Mouse (Mus musculus) thymus, postnatal 25 days (tissue): ENCODE measurements at regions not wholly inside any gene's neighbourhood (a gene's known extent, or its start where the extent isn't known, plus 50 kb on each side); places are given as distances from the start of the nearest gene placed in this dataset.

Experiments
- DNase-seq: peaks from one replicate; pipeline ENCODE4 v3.0.0; 2022

GRCm38 (mm10) chr15:5414401-5414800 lies 170.4 kb upstream of the Ptger4 start:
- peak; percentile 16 for DNase-seq

- DNase-seq = no peak
Observed at GRCm38 (mm10) chr15:5416031-5416430, 172.0 kb upstream of the Ptger4 start.

GRCm38 (mm10) chr15:5426641-5427040 lies 182.7 kb upstream of the Ptger4 start:
- no peak for DNase-seq

GRCm38 (mm10) chr15:5427319-5428048 lies 183.5 kb upstream of the Ptger4 start:
- no peak for DNase-seq

GRCm38 (mm10) chr15:5432018-5432417 lies 188.0 kb upstream of the Ptger4 start:
- no peak for DNase-seq

- no peak for DNase-seq
Observed at GRCm38 (mm10) chr15:5437020-5437419, 193.0 kb upstream of the Ptger4 start.

GRCm38 (mm10) chr15:5446040-5446755 lies 202.2 kb upstream of the Ptger4 start:
- no peak for DNase-seq

- no peak for DNase-seq
Observed at GRCm38 (mm10) chr15:5446756-5447314, 202.8 kb upstream of the Ptger4 start.

GRCm38 (mm10) chr15:5447707-5448496 lies 203.9 kb upstream of the Ptger4 start:
- DNase-seq = no peak

- no peak for DNase-seq
Observed at GRCm38 (mm10) chr15:5459083-5459482, 215.1 kb upstream of the Ptger4 start.

- DNase-seq = no peak
Observed at GRCm38 (mm10) chr15:5459580-5459979, 215.6 kb upstream of the Ptger4 start.

GRCm38 (mm10) chr15:5462651-5463050 lies 218.7 kb upstream of the Ptger4 start:
- DNase-seq = no peak

GRCm38 (mm10) chr15:5464732-5465131 lies 220.7 kb upstream of the Ptger4 start:
- DNase-seq = no peak

GRCm38 (mm10) chr15:5468535-5469073 lies 224.6 kb upstream of the Ptger4 start:
- no peak for DNase-seq

- DNase-seq = peak; percentile 30
Observed at GRCm38 (mm10) chr15:5475389-5475995, 231.5 kb upstream of the Ptger4 start.

- no peak for DNase-seq
Observed at GRCm38 (mm10) chr15:5493286-5493685, 249.3 kb upstream of the Ptger4 start.

- DNase-seq = no peak
Observed at GRCm38 (mm10) chr15:5495187-5495849, 251.3 kb upstream of the Ptger4 start.

- no peak for DNase-seq
Observed at GRCm38 (mm10) chr15:5495954-5496353, 252.0 kb upstream of the Ptger4 start.

GRCm38 (mm10) chr15:5504502-5504901 lies 260.5 kb upstream of the Ptger4 start:
- DNase-seq = no peak

GRCm38 (mm10) chr15:5506848-5507544 lies 263.0 kb upstream of the Ptger4 start:
- no peak for DNase-seq

GRCm38 (mm10) chr15:5507545-5507913 lies 263.5 kb upstream of the Ptger4 start:
- DNase-seq = no peak
